Mouse (Mus musculus): ENCODE results near the gene Ndst2. TPM values are rescaled to one million over a fixed set of nuclear protein-coding genes. Genes with fewer than 3 reads are reported as not detected.
"Not testable (repeated sequence)": the region's sequence is repeated elsewhere in the genome, so short reads cannot be mapped to it uniquely, and the experiment has no call there.

Ndst2 gene
- polyA plus RNA-seq, 1 experiment from 2014 or later, result 12.6 TPM

- H3K27ac ChIP-seq (ENCODE audit: low read depth), result no peak overlapping the region
- TF ChIP-seq EP300 (IDR thresholded peaks at IDR 0.05; ENCODE audit: low read depth), result no peak
- TF ChIP-seq CTCF (IDR thresholded peaks at IDR 0.05; ENCODE audit: low read depth), result no peak
- 66% methylated on average over 11 of the region's 11 CpGs for WGBS (ENCODE audit: insufficient replicate concordance)
- H3K9me3 ChIP-seq (ENCODE audit: low read length), result no peaks in the 10 kb centered on the region
- H3K36me3 ChIP-seq (replicated peaks; ENCODE audit: insufficient read depth, low read length), result peaks cover 74% of the 10 kb centered on the region
- H3K9ac ChIP-seq (replicated peaks), result no peak overlapping the region
- H3K4me2 ChIP-seq (ENCODE audit: low read depth, low read length), result no peak overlapping the region
- no peaks in the 10 kb centered on the region for H3K27me3 ChIP-seq (ENCODE audit: insufficient read depth, low read length)
- peaks cover 4% of the 10 kb centered on the region for H3K4me1 ChIP-seq (ENCODE audit: insufficient read depth)
- DNase-seq (no peak), ATAC-seq (no peak)
- no peak overlapping the region for H3K4me3 ChIP-seq (ENCODE audit: low read depth, low read length)
These were observed 20.5 kb downstream of the Ndst2 start for GRCm38 (mm10) chr14:20713832-20714231.

GRCm38 (mm10) chr14:20708239-20708638 lies 26.1 kb downstream of the Ndst2 start:
- Histone ChIP-seq H3K36me3 (replicated peaks; ENCODE audit: insufficient read depth, low read length) (peaks cover 27% of the 10 kb centered on the region), H3K9me3 (ENCODE audit: low read length) (no peaks in the 10 kb centered on the region), H3K27me3 (ENCODE audit: insufficient read depth, low read length) (no peaks in the 10 kb centered on the region), H3K4me2 (ENCODE audit: low read depth, low read length) (peak overlapping the region; percentile 97), H3K4me3 (ENCODE audit: low read depth, low read length) (peak overlapping the region; percentile 97), H3K9ac (replicated peaks) (peak overlapping the region; percentile 98), H3K27ac (ENCODE audit: low read depth) (peak overlapping the region; percentile 94), H3K4me1 (ENCODE audit: insufficient read depth) (peaks cover 19% of the 10 kb centered on the region)
- no peak for TF ChIP-seq CTCF (IDR thresholded peaks at IDR 0.05; ENCODE audit: low read depth)
- no peak for TF ChIP-seq EP300 (IDR thresholded peaks at IDR 0.05; ENCODE audit: low read depth)
- WGBS (ENCODE audit: insufficient replicate concordance), result 11% methylated on average over 10 of the region's 10 CpGs
- DNase-seq, result no peak
- ATAC-seq, result no peak

- peak; percentile 90 for DNase-seq
- Histone ChIP-seq H3K36me3 (replicated peaks; ENCODE audit: insufficient read depth, low read length) (peaks cover 20% of the 10 kb centered on the region), H3K9me3 (ENCODE audit: low read length) (no peaks in the 10 kb centered on the region), H3K27ac (ENCODE audit: low read depth) (peak within 1 kb of the TSS; percentile 94), H3K4me2 (ENCODE audit: low read depth, low read length) (peak within 1 kb of the TSS; percentile 97), H3K4me1 (ENCODE audit: insufficient read depth) (peaks cover 19% of the 10 kb centered on the region), H3K9ac (replicated peaks) (peak within 1 kb of the TSS; percentile 98), H3K27me3 (ENCODE audit: insufficient read depth, low read length) (no peaks in the 10 kb centered on the region), H3K4me3 (ENCODE audit: low read depth, low read length) (peak within 1 kb of the TSS; percentile 97)
- ATAC-seq, result peak; percentile 89
- TF ChIP-seq CTCF (IDR thresholded peaks at IDR 0.05; ENCODE audit: low read depth) (no peak), EP300 (IDR thresholded peaks at IDR 0.05; ENCODE audit: low read depth) (no peak)
- under 1% methylated on average over 74 of the region's 80 CpGs for WGBS (ENCODE audit: insufficient replicate concordance)
These were observed 26.9 kb downstream of the Ndst2 start, which contains the start of gene Zswim8 for GRCm38 (mm10) chr14:20707201-20708190. Gene Zswim8 (plus strand): TSS chr14:20707552.

GRCm38 (mm10) chr14:20703461-20703860 lies 30.9 kb downstream of the Ndst2 start:
- Histone ChIP-seq H3K9ac (replicated peaks) (peak overlapping the region; percentile 77), H3K4me3 (ENCODE audit: low read depth, low read length) (peak overlapping the region; percentile 83), H3K4me2 (ENCODE audit: low read depth, low read length) (peak overlapping the region; percentile 73), H3K4me1 (ENCODE audit: insufficient read depth) (peaks cover 25% of the 10 kb centered on the region), H3K27ac (ENCODE audit: low read depth) (peak overlapping the region; percentile 87)
- H3K9me3 ChIP-seq (ENCODE audit: low read length); ATAC-seq; H3K27me3 ChIP-seq (ENCODE audit: insufficient read depth, low read length); DNase-seq; H3K36me3 ChIP-seq (replicated peaks; ENCODE audit: insufficient read depth, low read length): not testable (repeated sequence)
- 7% methylated on average over 8 of the region's 8 CpGs for WGBS (ENCODE audit: insufficient replicate concordance)

- peak; percentile 93 for DNase-seq
- Histone ChIP-seq H3K9me3 (ENCODE audit: low read length) (no peaks in the 10 kb centered on the region), H3K36me3 (replicated peaks; ENCODE audit: insufficient read depth, low read length) (peaks cover 10% of the 10 kb centered on the region; the same call in 1 of the 2 replicates), H3K4me1 (ENCODE audit: insufficient read depth) (peaks cover 23% of the 10 kb centered on the region), H3K27ac (ENCODE audit: low read depth) (peak within 1 kb of the TSS; percentile 87), H3K9ac (replicated peaks) (peak within 1 kb of the TSS; percentile 77), H3K27me3 (ENCODE audit: insufficient read depth, low read length) (no peaks in the 10 kb centered on the region), H3K4me3 (ENCODE audit: low read depth, low read length) (peak within 1 kb of the TSS; percentile 83), H3K4me2 (ENCODE audit: low read depth, low read length) (peak within 1 kb of the TSS; percentile 73)
- ATAC-seq, result peak; percentile 83
- WGBS (ENCODE audit: insufficient replicate concordance), result under 1% methylated on average over 61 of the region's 61 CpGs
- TF ChIP-seq CTCF (IDR thresholded peaks at IDR 0.05; ENCODE audit: low read depth) (no peak), EP300 (IDR thresholded peaks at IDR 0.05; ENCODE audit: low read depth) (no peak; the same call in 1 of the 2 replicates)
These were observed 31.5 kb downstream of the Ndst2 start, which contains the start of gene Chchd1 for GRCm38 (mm10) chr14:20702741-20703381. Gene Chchd1 (plus strand): TSS chr14:20703006.

Data from liver, postnatal 0 days (tissue).